Mouse (Mus musculus) ES-Bruce4 (cell line): ENCODE results near the gene Sult4a1.

Experiments used
- CTCF ChIP-seq: IDR thresholded peaks from one replicate; pipeline ENCODE4 v1.8.1; 2011; ENCODE audit warnings: low read depth, low read length
- POLR2A ChIP-seq: IDR thresholded peaks from one replicate; pipeline ENCODE4 v1.8.1; 2011; ENCODE audit warnings: low read length; ENCODE audit not compliant: insufficient read depth

DNA sequence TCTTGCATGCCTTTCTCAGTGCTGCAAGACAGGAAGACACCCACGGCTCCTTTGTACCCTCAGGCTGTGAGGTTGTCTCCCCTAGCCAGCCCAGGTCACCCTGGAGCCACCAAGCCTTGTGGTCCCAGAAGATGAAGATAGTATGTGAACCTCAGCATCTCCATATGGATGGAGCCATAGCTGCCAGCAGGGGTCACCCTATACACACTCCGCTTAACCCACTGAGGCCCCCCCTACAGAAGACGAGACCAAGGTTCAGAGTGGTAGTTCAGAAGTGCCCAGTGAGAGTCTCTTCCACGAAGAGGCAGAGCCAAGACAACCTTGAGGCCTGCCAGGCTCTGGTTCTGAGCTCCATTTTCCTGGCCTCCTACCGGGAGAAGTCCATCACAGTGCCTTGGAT, 10.2 kb upstream of the Sult4a1 start:
- peak; percentile 59 for TF ChIP-seq CTCF
- TF ChIP-seq POLR2A: no peak
